Mouse (Mus musculus): ENCODE measurements around the gene Rgl3.

Rgl3 gene

GRCm38 (mm10) chr9:21989230-21990110, at the start of gene Rgl3:
Gene Rgl3 (minus strand): TSS chr9:21989446.
- DNase-seq = no peak

GRCm38 (mm10) chr9:22037826-22038225, 48.6 kb upstream of the Rgl3 start:
- DNase-seq = no peak

DNA sequence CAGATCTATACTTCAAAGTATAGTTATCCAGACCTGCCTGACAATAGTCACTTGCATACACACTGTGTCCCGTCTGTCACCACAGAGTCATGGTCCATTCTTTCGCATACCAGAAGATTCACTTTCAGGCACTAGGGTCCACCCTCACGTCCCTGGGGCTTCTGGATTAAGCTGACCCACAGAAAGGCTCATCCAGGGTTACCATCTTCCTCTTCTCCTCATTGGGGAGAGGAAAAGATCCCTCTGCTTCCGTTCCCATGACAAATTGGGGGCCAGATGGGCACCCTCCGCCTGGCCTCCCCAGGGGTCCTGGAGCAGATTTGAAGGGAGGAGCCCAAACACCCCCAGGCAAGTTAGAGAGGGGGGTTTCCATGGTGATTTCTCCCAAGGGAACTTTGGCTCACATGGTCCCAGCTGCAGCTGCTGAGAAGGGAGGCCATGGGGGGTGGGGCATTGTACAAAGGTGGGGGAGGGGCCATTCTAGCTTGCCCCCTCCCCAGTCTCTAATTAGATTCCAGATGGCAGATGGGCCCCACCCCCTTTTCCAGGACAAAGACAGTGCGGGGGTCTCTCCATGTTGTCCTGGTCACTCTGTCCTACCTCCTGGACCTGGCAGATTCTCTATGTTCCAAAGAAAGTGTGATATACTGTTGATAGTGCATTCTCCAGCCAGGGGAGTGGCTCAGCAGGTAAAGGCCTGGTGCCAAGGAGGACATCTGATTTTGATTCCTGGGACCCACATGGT, 46.2 kb upstream of the Rgl3 start:
- DNase-seq = no peak

GRCm38 (mm10) chr9:22030386-22030785, 41.1 kb upstream of the Rgl3 start:
- no peak for DNase-seq

- no peak for DNase-seq
Measured at GRCm38 (mm10) chr9:22028467-22028866, 39.2 kb upstream of the Rgl3 start.

GRCm38 (mm10) chr9:22024592-22024991, 35.3 kb upstream of the Rgl3 start:
- peak; percentile 11 for DNase-seq

DNA sequence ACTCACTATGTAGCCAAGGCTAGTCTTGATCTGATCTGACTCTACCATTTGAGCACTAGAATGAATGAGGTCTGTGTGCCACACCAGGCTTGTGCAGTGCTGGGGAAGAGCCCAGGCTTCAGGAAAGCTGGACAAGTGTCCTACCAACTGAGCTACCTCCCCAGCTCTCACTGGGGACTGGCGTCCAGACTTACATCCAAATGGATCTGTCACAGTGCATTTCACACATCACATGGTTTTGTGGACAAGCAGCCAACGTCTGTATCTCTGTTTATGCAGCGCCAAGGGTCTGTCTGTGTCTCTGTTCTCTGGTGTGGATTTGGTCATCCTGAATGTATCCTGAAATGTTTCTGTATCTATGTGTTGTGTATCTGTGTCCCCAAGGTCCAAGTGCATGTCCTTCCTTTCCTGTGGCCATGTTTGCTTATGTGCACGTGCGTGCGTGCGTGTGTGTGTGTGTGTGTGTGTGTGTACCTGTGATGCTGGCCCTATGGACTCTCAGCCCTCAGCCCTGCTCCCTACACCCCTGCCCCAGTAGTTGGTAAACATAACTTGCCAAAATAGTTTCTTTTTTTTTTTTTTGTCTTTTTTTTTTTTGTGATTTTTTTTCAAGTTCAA, 28.1 kb upstream of the Rgl3 start:
- DNase-seq = no peak

DNA sequence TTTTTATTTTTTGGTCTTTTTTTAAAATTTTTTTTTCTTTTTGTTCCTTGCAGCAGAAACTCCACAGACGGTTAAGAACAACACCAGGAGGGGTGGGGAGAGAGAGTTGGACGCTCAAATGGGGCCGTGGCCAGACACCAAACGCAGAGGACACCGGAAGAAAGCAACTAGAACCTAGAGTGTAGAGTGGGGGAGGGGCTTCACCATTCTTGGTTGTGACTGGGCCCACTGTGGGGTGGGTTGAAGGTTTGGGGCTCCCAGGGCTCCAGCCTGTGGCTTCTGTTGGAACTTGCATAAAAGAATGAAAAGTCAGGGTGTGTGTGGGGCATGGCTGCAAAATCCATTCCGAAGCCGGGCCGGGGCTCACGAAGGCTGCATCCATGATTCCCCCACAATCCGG, 27.0 kb upstream of the Rgl3 start:
- DNase-seq = no peak

- DNase-seq = no peak
Measured at GRCm38 (mm10) chr9:22012731-22013130, 23.5 kb upstream of the Rgl3 start.

- no peak for DNase-seq
Measured at GRCm38 (mm10) chr9:22011055-22011454, 21.8 kb upstream of the Rgl3 start.

DNA sequence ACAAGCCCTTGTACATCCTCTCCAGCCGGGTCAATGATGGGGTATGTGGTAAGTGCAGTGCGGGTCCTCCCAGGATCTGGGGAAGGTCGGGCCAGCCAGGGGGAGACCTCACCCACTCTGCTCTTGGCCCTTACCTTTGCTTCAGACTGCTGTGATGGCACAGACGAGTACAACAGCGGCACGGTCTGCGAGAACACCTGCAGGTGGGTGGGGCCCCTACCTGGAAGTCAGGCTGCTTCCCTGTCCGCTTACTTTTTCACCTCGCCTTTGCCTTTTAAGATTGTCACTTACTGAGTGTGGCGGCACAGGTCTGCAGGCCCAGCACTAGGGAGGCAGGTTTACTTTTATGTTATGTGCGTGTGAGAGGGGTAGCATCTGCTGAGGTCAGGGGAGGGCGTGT, 15.3 kb upstream of the Rgl3 start:
- DNase-seq = no peak

- no peak for DNase-seq
Measured at GRCm38 (mm10) chr9:22003163-22003554, 13.9 kb upstream of the Rgl3 start.

- peak; percentile 100 for DNase-seq
Measured at GRCm38 (mm10) chr9:22002194-22003162, 13.2 kb upstream of the Rgl3 start, which contains the start of the genes Ccdc151 and Prkcsh. Gene Ccdc151 (minus strand): TSS chr9:22002634. Gene Prkcsh (plus strand): TSS chr9:22002806.

- DNase-seq = no peak
Measured at GRCm38 (mm10) chr9:22001633-22002032, 12.4 kb upstream of the Rgl3 start.

GRCm38 (mm10) chr9:22000296-22000695, 11.1 kb upstream of the Rgl3 start:
- DNase-seq = no peak

DNA sequence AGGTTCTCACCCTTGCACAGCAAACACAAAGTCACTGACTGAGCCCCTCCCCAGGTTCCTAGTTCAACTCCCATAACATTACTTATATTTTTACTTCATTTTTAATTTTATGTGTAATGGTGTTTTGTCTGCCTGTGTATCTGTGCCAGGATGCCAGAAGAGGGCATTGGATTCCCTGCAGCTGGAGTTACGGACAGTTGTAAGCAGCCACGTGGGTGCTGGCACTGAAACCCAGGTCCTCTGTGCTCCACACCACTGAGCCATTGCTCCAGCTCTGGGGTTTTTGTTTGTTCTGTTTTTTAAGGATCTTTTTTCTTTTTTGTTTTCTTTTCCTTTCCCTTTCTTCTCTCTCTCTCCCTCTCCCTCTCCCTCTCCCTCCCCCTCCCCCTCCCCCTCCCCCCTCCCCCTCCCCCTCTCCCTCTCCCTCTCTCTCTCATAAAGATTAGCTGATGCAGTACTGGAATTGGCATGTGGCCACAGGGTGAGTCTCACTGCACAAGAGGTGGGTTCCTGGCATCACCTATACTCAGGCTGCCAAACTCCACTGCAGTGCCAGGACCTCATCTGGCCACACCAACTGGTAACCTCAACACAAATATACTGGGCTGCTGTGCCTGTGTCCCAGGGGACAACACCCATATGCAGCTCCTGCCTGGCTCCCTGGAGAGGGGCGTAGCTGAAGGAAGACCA, 7.1 kb upstream of the Rgl3 start:
- DNase-seq = no peak

DNA sequence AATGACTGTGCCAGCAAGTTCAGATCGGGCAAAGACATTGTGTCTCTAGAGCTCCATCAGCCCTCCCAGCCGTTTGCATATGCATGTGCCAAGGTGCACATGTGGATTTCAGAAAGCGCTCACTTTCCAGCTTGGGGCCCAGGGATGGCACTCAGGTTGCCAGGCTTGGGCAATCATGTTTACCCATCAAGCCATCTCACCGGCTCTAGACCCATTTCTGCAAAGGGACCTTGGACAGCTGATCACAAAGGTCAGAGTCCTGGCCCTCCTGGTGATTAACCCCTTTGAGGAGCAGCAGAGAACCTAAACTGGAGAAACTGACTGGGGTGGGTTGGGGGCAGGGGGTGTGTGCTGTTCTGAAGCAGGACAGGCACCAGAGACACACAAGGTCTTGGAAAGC, 3.0 kb upstream of the Rgl3 start:
- DNase-seq = no peak

- DNase-seq = no peak
Measured at GRCm38 (mm10) chr9:21988421-21989101, 685 bp downstream of the Rgl3 start.

- DNase-seq = no peak
Measured at GRCm38 (mm10) chr9:21987592-21988342, 1.5 kb downstream of the Rgl3 start.

DNA sequence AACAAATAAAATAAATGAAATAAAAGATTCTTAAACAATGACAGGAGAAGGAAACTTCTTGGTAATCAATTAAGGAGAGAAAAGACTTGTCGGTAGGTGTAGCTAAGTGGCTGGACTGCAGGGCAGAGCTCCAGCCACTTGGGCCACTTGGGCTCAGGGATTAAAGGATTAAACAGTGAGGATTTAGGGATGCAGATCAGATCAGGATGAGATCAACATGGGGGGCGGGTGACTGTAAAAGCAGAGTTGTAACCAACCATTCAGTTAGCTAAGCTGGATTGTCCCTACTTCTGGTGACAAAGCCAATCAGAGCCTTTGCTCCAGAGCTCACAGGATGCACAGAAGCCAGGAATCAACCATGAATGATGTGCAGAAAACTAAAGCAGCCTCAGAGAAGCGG, 5.3 kb downstream of the Rgl3 start:
- no peak for DNase-seq

Measured in right cerebral cortex, postnatal 25 days (tissue).